Mouse (Mus musculus): ENCODE data around the gene Fxyd7.

Gene Fxyd7

GRCm38 (mm10) chr7:31051321-31052021, at the start of gene Fxyd7:
Fxyd7 (minus strand) TSS chr7:31051467.
- in situ Hi-C loops (cut with MboI; ENCODE audit: low sequenced_read_pairs), result no loop called here

- in situ Hi-C loops (cut with MboI; ENCODE audit: low sequenced_read_pairs), result no loop called here
Observed at GRCm38 (mm10) chr7:31100786-31101185, 49.5 kb upstream of the Fxyd7 start.

- in situ Hi-C loops (cut with MboI; ENCODE audit: low sequenced_read_pairs), result loop anchor here (5.0 to 10.0 kb wide), 2 partner anchors 37 to 125 kb away; partner anchors contain the start of genes Fam187b and Lsr
Observed at GRCm38 (mm10) chr7:31099612-31099982, 48.3 kb upstream of the Fxyd7 start.

GRCm38 (mm10) chr7:31098697-31099611, 47.7 kb upstream of the Fxyd7 start:
- in situ Hi-C loops (cut with MboI; ENCODE audit: low sequenced_read_pairs), result loop anchor here (5.0 to 10.0 kb wide), 2 partner anchors 37 to 124 kb away; partner anchors contain the start of genes Fam187b and Lsr

GRCm38 (mm10) chr7:31097583-31098248, 46.4 kb upstream of the Fxyd7 start:
- in situ Hi-C loops (cut with MboI; ENCODE audit: low sequenced_read_pairs), result loop anchor here (5.0 to 10.0 kb wide), 2 partner anchors 35 to 123 kb away; partner anchors contain the start of genes Fam187b and Lsr

- in situ Hi-C loops (cut with MboI; ENCODE audit: low sequenced_read_pairs), result loop anchor here (5.0 to 10.0 kb wide), 2 partner anchors 35 to 122 kb away; partner anchors contain the start of genes Fam187b and Lsr
Observed at GRCm38 (mm10) chr7:31096892-31097564, 45.8 kb upstream of the Fxyd7 start.

GRCm38 (mm10) chr7:31094774-31095501, 43.7 kb upstream of the Fxyd7 start:
- in situ Hi-C loops (cut with MboI; ENCODE audit: low sequenced_read_pairs), result loop anchor here (5.0 to 10.0 kb wide), 2 partner anchors 33 to 120 kb away; partner anchors contain the start of genes Fam187b and Lsr

- in situ Hi-C loops (cut with MboI; ENCODE audit: low sequenced_read_pairs), result loop anchor here (10.0 kb wide), 1 partner anchor 115 kb away; the partner anchor contains the start of genes Fam187b and Lsr
Observed at GRCm38 (mm10) chr7:31089721-31090120, 38.5 kb upstream of the Fxyd7 start.

GRCm38 (mm10) chr7:31088206-31088605, 36.9 kb upstream of the Fxyd7 start:
- in situ Hi-C loops (cut with MboI; ENCODE audit: low sequenced_read_pairs), result no loop called here

GRCm38 (mm10) chr7:31087262-31087661, 36.0 kb upstream of the Fxyd7 start:
- in situ Hi-C loops (cut with MboI; ENCODE audit: low sequenced_read_pairs), result no loop called here

GRCm38 (mm10) chr7:31086175-31086755, 35.0 kb upstream of the Fxyd7 start:
- in situ Hi-C loops (cut with MboI; ENCODE audit: low sequenced_read_pairs), result no loop called here

- in situ Hi-C loops (cut with MboI; ENCODE audit: low sequenced_read_pairs), result no loop called here
Observed at GRCm38 (mm10) chr7:31085171-31085570, 33.9 kb upstream of the Fxyd7 start.

GRCm38 (mm10) chr7:31084140-31084539, 32.9 kb upstream of the Fxyd7 start:
- in situ Hi-C loops (cut with MboI; ENCODE audit: low sequenced_read_pairs), result no loop called here

- in situ Hi-C loops (cut with MboI; ENCODE audit: low sequenced_read_pairs), result no loop called here
Observed at GRCm38 (mm10) chr7:31082831-31083588, 31.7 kb upstream of the Fxyd7 start.

GRCm38 (mm10) chr7:31082106-31082505, 30.8 kb upstream of the Fxyd7 start:
- in situ Hi-C loops (cut with MboI; ENCODE audit: low sequenced_read_pairs), result no loop called here

- in situ Hi-C loops (cut with MboI; ENCODE audit: low sequenced_read_pairs), result no loop called here
Observed at GRCm38 (mm10) chr7:31081106-31081505, 29.8 kb upstream of the Fxyd7 start.

GRCm38 (mm10) chr7:31080611-31081010, 29.3 kb upstream of the Fxyd7 start:
- in situ Hi-C loops (cut with MboI; ENCODE audit: low sequenced_read_pairs), result no loop called here

- in situ Hi-C loops (cut with MboI; ENCODE audit: low sequenced_read_pairs), result no loop called here
Observed at GRCm38 (mm10) chr7:31079670-31080069, 28.4 kb upstream of the Fxyd7 start.

Data from CH12F3 (cell line).